Mouse (Mus musculus) cerebellum, postnatal 10 days (tissue): ENCODE data around the gene Stk38l.

ENCODE experiments used
- DNase-seq, 2 experiments: peaks; one replicate each; pipeline ENCODE4 v3.0.0; 2021; ENCODE audit warnings: mixed read lengths in 2 of 2

The Stk38l gene

DNA sequence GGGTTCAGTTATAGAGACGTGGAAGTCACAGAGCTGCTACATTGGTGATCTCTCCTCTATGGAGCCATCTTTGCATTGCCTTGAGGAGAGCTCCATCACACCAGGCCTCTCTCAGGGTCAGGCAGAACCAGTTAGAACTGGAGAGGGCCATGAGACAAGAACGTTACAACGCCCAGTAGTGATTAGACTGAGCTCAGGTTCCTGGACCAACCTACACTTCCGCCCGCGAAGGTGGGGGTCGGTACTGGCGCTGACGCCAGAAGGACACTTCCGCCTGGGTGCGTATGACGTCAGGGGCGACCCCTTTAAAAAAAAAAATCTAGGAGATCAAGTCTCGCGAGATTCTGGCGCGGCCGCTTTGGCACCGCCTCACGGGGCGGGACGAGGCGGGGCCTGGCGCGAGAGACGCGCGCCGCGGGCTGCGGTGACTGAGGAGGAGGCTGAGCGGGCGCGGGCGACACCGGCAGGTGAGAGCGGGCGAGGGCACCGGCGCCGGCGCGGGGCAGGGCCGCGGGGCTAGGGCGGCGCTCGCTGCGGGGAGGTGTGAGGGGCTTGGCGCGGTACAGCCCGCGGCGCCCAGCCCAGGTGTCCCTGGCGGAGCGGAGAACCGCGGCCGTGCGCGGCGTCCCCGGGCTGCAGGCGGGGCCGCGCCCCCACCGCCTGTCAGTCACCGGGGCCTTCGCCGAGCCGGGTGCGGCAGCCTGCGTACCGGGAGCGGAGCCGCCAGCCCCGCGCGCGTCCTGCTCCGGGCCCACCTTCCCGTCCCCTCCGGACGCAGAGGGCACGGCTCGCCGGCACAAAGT is at the start of gene Stk38l:
Gene Stk38l (plus strand): TSS at position 415 of the 803 bp plus-strand sequence.
- DNase-seq: peak; percentile 98 to 99

DNA sequence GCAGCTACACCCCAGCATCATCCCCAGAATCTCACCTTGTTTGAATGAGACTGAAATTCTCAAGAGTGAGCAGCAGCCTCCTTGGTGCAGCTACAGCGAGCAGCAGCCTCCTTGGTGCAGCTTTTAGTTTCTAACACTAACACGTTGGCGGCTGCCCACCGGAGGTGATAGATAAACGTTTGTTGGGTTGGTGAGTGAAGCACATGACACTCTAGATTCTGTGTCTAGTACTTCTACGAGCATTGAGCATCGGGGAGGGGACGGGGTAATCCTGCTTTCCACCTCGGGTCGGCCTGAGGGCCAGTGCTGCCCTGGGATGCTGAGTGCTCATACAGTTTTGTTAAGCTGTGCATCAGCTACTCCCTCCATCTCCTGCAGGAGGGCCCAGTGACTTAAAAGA is 47.9 kb upstream of the Stk38l start:
- no peak for DNase-seq

DNA sequence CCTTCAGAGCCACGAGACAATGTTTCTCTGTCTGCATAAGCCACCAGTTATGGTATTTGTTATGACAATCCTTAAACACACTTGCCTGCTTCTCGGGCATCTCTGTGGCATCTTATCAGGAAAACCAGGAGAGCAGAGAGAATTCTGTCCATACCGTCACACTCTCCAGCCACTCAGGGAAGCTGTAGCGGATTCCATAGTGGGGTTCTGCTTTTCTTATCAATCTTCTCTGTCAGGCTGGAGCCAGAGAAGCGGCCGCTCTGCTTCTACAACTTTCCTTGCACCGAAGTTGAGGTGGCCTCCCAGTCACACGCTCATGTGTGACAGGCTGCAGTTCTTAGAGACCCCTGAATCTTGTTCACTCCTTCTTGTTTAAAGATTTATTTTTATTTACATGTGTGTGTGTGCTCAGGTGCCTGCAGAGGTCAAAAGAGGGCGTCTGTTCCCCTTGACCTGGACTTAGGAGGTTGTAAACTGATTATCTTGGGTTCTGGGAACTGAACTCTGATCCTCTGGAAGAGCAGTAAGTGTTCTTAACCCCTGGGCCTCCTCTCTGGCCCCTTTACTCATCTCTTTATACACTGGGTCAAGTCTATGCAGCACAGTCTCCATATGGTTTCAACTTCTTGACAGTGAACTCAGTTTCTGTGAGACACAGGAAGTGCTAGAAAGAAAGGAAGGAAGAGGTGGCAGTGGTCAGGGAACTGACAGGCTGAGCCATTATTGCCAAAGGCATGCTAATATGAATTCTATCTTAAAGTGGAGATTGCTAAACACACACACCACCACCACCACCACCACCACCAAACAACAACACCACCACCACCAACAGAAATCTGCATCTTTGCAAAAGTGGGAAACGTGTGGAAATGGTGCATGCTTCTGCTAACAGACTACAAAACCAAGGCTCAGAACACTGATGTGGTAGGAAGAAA is 46.4 kb upstream of the Stk38l start:
- no peak for DNase-seq

DNA sequence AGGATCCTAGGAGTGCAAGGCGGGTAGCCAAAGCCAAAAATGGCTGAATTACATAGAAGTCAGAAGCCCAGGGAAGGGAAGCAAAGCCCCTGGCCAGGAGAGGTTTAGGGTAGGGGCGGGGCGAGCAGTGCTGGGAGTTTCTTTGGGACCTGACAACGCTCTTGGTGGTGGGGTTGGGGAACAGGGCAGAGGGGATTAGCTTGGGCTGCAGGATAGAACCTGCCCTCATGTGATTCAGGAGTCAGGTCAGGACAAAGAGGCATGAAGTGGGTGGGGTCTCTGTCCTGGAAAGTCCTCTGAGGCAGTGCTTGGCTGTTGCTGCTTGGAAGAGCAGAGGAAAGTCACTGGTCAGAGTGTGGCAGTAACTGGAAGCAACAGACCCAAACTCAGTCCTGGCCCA is 40.9 kb upstream of the Stk38l start:
- DNase-seq: no peak

DNA sequence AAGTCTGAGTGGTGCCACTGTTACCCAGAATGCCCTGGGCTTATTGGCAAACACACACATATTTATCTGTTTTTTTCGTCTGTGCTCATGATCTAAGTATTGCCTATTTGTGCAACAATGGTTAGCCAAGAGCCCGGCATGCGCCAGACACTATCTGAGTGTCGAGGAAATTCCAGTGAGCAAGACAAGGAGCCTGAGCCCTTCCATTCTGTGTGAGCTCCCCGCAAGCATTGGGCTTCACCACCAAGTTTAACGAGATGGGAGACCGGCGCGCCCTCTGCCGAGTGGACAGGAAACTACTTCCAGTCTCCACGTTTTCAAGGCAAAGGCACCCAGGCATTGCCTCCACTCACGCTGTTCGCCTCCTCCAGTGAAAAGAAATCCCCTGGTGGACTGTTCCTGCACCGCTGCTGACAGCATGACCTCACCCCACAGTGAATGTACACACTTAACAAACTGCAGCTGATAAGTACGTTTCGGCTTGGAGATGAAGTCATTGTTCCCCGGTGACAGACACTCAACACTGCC is 39.0 kb upstream of the Stk38l start:
- DNase-seq: peak; percentile 15 to 18

DNA sequence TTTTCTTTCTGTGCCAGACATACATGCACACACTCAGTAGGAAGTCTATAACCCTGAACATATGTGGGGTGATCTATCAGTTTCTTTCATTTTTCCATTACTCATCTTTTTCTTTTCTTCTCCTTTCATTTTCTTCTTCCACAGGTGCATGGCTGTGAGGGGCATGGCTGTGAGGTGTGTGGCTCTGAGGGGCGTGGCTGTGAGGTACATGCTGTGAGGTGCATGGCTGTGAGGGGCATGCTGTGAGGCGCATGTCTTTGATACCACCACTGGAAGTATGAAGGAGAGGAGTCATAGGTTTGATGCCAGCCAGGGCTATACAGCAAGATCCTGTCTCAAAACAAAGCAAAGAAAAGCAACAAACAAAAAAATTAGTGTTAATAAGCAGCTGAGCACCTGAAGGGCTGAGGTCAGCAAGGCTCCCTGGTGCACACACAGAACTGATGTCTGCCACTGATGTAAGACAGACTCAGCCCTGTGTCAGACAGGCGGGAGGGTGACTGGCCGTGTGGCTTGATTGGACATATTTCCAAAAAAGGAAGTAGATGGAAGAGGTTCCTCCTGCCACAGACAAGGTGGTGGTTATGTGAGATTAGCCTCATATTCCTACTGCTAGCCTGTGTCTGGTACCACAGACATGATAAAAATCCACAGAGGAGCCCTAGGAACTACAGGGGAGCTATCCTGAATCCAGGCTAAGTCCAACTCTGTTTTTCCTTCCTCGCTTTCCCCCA is 38.2 kb upstream of the Stk38l start:
- DNase-seq: no peak

DNA sequence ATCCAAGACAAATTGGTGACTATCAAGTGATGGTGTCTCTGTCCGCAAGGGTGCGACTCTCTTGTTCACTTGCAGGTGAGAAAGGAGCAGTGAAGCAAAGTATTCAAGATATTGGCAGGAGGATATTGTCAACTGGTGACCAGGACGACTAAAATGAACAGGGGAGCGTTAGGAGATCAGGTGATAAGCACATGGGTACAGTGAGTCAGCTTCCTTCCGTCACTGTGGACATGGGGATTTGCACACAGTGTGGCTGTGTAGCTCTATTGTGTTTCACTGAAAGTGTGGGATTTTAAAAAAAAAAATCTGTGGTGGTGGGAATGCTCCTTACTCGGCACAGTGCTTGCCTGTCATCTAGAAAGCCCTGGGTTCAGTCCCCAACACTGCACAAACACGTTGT is 36.8 kb upstream of the Stk38l start:
- no peak for DNase-seq

DNA sequence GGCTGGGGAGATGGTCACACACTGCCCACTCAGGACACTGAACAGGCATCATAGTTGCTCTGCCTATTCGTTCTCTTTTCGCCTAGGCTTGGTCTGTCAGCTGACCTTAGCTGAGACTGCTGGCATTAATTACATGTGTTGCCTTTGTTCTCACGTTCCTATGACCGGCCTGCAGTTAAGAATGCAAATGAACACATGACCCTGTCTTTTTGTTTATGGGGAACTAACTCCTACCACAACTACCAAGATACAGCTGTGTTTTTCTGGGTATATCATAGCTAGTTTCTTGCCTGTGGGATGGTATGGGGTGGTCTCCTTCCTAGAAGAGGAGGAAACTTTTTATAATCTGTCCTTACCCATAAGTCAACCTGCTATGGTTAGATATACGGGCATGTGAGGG is 35.9 kb upstream of the Stk38l start:
- no peak for DNase-seq

DNA sequence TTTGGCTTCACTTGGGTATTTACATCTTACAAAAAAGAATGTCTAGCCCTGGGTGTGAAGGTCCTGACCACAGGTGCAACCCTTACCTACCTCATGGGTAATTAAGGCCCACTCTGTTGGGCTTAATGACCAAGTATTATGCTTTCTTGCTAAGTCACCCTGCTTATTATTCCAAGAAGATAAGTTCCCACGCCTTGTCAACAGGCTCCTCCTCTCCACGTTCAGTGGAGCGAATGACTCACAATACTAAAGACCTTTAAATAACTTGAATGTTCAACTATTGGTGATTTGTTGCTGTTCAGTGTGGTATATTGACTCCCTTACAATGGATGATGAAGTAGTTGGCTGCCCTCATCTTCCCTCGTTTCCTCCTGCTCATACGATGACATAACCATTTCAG is 27.0 kb upstream of the Stk38l start:
- no peak for DNase-seq

DNA sequence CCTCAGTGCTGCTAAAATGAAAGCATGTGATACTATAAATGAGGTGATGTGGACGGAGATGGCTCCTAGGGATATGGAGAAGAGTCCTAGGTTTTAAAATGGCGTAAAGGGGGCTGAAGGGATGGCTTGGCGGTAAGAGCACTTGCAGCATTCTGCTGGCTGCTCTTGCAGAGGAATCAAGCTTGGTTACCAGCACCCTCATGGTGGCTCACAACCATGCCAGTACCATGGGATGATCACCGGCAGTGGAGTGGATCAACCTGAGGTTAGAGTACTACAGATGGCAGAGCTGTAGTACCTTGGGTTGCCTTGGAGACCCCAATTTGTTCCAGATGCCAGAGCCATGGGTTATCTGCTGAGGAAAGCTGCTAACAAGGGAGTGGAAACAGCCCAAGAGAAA is 26.4 kb upstream of the Stk38l start:
- no peak for DNase-seq

DNA sequence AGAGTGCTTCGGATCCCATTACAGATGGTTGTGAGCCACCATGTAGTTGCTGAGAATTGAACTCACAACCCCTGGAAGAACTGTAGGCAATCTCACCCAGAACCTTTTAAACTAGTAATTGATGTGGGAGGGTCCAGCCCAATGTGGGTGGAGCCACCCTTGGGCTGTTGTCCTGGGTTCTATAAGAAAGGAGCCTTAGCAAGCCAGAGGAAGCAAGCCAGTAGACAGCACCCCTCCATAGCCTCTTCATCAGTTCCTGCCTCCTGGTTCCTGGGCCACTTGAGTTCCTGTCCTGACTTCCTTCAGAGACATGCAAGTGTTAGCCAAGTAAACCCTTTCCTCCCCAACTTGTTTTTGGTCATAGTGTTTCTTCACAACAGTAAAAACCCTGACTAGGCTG is 24.3 kb upstream of the Stk38l start:
- DNase-seq: no peak

DNA sequence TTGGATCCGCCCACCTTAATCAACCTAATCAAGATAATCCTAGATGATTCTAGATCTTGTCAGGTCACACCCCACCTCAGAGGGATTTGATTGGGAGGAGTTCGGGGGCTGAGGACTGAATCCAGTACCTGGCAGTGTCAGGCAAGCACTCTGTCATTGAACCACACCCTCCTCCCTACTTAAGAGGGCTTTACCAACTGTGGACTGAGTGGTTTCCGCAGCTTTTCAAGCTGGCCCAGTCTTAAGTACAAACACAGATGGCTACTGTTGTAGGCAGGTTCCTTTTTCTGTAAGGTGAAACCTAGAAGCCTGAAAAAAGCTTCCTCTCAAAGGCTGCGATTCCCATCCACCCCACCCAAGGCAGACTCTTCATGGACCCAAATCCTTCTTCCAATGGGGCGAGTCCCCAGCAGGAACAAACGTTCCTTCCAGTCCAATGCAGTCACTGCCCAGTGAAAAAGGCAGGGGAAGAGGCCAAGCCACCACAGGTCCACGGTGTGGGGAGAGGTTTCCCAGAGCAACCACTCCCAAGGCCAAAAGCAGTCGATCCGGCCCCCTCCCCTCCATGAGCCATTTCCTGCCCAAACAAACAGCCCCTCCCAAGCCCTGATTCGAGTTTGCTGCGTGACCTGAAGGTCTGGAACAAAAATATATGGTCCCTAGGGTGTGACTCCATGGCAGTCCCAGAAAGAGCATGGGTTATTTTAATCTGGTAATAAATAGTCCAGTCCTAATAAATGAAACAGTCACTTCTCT is 22.5 kb upstream of the Stk38l start:
- DNase-seq: no peak

DNA sequence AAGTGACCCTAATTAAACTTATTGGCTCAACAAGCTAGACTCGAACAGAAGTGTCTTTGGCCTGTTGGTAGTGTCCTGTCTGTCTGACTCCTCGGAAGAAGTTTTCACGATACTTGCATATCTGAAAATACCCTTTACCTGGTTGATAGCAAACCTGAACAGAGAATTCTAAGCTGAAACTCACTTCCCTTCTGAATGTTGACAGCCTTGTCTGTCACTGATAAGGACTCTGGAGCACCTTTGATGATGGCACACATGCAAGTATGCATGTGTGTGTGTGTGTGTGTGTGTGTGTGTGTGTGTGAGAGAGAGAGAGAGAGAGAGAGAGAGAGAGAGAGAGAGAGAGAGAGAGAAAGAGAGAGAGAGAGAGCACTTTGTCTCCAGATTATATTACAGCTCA is 21.4 kb upstream of the Stk38l start:
- no peak for DNase-seq

DNA sequence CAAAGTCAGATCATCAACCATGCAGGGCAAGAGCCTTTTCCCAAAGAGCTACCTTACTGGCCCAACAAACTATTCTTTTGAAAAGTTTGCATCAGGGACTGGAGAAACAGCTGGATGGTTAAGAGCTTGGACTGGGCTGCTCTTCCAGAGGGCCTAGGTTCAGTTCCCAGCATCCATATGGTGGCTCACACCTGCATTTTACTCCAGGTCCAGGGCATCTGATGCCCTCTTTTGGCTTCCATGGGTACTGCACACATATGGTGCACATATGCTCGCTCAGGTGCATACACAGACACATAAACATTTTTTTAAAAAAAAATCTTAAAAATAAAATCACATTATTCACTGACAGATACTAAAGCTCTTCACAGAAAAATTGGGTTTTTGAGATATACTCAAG is 19.2 kb upstream of the Stk38l start:
- no peak for DNase-seq

DNA sequence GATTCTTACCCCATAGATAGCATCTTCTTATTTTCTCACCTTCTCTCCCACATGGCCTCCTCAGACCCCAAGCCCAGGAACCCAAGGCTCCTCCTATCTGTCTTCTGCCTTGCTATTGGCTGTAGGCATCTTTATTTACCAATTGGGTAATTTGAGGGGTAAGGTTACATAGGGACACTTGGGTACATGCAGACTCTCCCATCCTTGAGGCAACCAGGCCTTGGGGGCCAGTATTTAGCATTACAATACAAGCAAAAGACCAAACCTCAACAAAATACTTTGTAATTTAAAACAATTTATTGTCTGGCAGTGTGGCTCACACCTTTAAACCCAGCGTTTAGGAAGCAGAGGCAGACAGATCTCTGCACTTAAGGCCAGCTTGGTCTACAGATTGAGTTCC is 5.2 kb upstream of the Stk38l start:
- DNase-seq: no peak

DNA sequence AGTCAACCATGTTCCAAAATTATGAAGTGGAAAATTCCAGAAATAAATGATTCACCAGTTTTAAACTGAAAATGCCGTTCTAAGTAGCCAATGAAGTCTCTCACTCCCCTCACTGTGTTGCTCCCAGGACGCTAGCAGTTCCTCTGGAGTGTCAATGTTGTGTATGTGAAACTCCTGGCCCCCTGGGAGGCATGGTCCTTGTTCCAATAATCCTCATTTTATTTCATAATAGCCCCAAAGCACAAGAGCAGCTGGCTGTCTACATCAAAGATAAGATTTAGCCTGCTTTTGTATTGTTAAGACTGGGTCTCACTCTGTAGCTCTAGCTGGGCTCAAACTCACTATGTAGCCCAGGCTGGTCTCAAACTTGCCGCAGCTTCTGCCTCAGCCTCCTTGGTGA is 990 bp upstream of the Stk38l start:
- peak in 1 of 2 experiments; percentile 18 for DNase-seq

DNA sequence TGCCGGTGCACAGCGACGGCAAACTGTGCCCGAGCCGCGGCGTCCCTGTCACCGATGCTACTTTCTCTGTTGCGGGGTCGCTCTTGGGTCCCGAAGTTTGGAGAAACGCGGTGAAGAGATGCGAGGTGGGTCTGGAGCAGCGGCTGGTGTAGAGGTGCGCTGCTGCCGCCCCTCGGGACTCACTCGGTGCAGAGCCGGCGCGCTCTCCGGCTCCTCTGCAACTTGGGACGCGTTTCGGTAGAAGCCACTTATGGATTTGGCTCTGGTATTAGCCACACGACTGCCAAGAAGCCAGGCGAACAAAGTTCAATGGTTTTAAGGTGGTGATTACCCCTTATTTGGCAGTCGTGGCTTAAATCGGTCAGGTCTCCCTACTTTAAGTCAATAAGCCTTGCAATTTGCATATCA is 593 bp downstream of the Stk38l start:
- DNase-seq: no peak

DNA sequence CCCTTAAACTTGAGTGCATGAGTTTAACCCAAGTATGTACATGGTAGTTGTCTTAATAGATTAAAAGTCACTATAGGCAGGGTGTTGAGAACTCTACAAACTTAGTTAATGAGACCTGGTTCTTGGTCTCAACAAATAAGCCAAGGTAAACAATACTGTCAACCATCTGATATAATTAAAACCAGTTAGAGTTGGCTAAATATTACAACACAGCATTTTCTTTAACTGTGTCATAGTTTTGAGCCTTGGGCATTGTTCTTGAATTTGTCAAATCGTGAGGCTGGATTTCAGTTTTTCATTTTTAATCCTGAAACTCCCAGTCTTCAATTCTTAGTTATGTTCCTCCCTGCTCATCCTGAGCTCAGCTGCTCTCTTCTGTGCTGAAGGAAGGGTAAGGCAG is 6.2 kb downstream of the Stk38l start:
- no peak for DNase-seq

DNA sequence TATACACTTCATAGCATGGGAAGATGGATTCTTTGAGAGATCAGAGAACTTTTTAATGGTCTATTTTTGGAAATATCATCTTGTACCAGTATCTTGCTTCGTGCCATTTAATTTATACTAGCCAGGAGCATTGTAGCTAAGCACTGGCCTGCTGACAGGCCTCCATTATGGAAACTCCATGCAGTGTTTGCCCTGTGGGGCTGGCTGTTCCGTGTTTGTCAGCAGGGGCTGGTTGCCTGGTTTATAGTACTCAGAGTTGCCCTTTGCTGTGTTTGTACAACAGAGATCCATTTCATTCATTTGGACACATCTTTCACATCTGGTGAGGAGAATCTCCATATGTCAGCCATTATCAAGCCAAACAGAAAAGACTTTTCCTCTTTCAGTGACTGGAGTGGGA is 6.9 kb downstream of the Stk38l start:
- DNase-seq: no peak

DNA sequence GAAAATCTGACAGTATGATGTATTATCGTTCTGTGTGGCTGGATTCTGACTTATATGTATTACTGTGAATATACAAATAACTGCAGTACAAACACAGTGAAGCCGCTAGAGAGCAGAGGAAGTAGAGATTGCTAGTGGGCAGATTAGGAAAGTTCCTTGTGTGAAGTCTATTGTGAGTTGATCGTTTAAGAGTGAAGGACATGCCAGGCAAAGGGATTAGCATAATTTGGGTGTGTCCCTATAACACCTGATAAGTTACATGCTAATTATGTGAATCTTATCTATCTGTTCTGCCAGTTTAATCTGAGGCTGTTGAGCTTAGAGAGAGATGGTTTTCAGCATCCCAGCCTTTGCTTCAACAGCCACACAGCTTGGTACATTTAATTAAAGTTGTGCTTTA is 7.4 kb downstream of the Stk38l start:
- no peak for DNase-seq

DNA sequence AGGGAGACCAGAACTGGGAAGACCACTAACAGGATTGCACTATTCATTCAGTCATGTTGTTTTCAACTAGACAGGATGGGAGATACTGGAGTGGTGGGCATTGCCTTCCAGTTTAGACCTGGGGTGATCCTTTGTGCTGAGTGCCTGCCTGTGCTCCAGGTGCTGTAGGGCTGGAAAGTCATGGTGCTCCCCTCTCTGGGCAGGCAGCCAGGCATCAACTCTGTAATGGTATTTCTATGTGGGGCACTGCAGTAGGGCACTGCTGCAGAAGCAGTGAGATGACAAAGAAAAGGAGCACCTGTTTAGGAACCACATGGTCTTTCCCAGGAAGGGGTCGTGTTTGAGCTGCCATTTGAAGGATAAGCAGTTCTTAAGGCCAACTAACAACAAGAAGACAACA is 7.9 kb downstream of the Stk38l start:
- DNase-seq: peak in 1 of 2 experiments; percentile 34

DNA sequence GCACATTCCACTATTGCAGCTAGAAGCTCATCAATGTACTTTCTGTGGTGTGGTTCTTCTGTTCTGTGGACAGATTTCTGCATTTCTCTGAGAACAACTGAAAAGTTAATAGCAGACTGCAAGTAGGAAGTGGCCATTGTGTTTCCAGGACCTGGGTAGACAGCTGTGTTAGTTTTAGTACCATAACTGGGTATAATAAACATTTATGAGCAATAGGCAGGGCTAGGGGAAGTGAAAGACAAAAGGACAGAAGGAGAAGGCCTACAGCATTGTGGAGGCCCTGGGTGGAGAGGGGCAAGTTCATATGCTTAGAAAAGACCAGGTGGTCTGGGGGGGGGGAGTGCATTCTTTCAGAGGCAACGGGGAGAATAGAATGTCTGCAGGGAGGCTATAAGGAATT is 8.8 kb downstream of the Stk38l start:
- no peak for DNase-seq
